Mouse (Mus musculus): ENCODE measurements around the gene Akt1s1. TPM values are rescaled to one million over a fixed set of nuclear protein-coding genes. Genes with fewer than 3 reads are reported as not detected.

Akt1s1 gene
- total RNA-seq (2021) = 10 to 100 TPM; 76.2 to 79.7 TPM
- long read RNA-seq, transcript Akt1s1-203 (5 exons, 1,160 nt) = minor isoform, 14 of 52 reads
- long read RNA-seq, transcript Akt1s1-204 (5 exons, 1,812 nt) = major isoform, 17 of 52 reads
- long read RNA-seq, partial matches to known transcripts = 8 of 52 reads
- long read RNA-seq, other reads (novel, unspliced or antisense) = 8 of 52 reads

- peak; percentile 100 for DNase-seq (ENCODE audit: low spot score in 2 of 2)
Measured at GRCm38 (mm10) chr7:44848561-44849415, at the start of gene Akt1s1, which contains the start of gene Tbc1d17. Akt1s1 (plus strand) TSS chr7:44848991. Tbc1d17 (minus strand) TSS chr7:44849079.

DNA sequence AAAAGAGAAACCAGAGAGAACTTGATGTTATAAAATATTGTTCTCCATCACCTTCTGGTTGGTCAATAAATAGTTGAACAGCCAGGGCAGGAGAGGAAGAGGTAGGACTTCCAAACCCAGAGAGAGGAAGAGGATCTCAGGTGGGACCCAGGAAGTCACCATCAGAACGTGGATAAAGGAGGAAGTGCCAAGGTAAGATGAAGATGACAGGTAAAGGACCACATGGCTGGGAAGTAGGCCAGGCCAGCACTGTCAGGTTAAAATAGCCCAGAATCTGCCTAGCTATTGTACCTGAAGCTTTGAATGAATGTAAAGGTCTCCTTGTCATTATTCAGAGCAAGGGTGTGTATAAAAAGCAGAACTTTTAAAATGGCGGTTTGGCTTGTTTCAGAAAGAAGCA is 39.9 kb upstream of the Akt1s1 start:
- DNase-seq (ENCODE audit: low spot score in 2 of 2) = no peak

- DNase-seq (ENCODE audit: low spot score in 2 of 2) = no peak
Measured at GRCm38 (mm10) chr7:44809466-44809865, 39.3 kb upstream of the Akt1s1 start.

GRCm38 (mm10) chr7:44810365-44810764 is 38.4 kb upstream of the Akt1s1 start:
- DNase-seq (ENCODE audit: low spot score in 2 of 2) = no peak

GRCm38 (mm10) chr7:44810819-44811557 is 37.8 kb upstream of the Akt1s1 start:
- no peak for DNase-seq (ENCODE audit: low spot score in 2 of 2)

DNA sequence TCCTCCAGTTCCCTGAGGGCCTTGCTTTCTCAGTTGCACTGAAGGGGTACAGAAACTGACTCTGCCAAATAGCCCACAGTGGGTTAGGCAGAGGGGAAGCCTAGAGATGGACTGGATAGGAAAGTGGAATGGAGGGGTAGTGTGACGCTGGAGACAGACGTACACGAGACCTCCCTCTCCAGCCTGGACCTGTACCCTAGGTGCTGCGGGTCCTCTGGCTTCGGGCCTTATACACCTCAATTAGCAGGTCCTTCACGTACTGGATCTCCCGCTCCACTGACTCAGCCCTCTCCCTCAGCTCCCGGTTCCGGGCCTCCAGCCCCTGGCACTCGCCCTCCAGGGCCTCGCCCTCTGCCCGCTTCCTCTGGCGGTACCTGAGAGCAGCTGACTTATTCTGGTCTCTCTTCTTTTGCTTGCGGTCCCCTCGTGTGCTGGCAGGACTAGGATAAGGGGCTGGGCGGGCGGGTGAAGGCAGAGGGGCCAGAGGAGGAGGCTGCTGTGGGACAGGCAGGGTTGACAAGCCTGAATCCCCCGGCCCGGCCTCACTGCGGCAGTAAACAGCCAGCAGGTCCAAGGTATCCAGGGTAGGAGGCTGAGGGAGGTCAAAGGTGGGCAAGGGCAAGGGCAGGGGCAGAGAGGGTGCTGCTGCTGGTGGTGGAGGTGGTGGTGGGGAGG is 36.0 kb upstream of the Akt1s1 start:
- DNase-seq (ENCODE audit: low spot score in 2 of 2) = no peak

DNA sequence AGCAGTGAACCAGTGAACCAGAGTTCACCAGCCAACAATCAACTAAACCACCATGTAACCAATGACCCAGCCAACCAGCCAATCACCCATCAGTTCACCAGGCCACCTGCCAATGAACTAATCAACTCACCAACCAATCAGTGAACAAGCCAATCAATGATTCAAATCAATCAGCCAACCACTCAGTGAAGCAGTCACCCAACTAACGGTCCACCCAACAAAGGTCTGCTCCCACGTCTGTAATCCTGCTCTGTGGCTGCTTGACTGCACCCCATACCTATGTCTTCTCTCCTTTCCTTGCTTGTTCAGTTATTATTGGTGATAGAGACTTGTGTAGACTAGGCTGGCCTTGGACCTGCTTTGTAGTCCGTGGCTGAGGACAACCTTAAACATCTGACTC is 34.8 kb upstream of the Akt1s1 start:
- DNase-seq (ENCODE audit: low spot score in 2 of 2) = no peak

DNA sequence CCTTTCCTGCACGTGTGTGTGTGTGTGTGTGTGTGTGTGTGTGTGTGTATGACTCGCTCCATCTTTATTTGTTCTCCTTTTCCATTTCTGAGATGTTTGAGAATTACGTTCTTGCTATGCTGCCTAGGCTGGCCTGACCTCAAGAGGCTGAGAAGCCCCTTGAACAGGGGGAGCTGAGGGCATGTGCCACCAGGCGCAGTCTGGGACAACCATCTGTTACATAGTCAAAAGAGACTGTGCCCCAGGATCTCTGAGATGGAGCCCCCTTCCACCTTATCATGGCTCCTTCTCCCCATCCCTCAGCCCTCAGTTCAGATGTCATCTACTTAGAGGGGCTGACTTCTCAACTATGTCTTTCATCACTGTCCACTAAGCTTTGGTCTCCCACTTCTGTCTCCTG is 34.4 kb upstream of the Akt1s1 start:
- DNase-seq (ENCODE audit: low spot score in 2 of 2) = no peak

DNA sequence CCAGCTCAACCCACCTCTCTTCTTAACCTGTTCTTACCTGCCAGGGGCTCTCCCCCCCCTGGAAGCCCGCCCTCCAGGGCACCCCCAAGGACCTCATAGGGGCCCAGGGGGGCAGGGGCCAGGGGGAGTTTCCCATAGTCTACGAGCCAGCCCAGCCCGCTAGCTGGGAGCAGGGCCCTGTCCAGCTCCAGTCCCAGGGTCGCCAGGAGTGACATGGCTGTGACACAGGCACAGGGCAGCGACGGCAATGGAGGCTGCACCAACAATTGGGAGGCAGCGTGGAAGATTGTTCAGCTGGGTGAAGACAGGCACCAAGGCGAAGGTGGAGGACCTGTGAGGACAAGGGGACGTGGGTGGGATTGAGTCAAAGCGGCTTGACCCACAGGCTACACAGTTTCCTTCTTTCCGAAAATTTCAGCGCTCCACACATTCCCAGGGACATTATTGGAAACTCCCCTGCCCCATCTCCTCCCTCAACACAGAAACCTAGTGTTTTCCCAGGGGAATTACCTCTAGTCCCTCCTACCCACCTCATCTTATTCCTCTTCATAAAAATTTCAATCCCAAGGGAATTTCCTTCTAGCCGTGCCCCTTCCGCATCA is 33.7 kb upstream of the Akt1s1 start:
- DNase-seq (ENCODE audit: low spot score in 2 of 2) = no peak

GRCm38 (mm10) chr7:44815721-44816469 is 32.9 kb upstream of the Akt1s1 start, which contains the start of the genes Nup62 and Il4i1:
Nup62 (plus strand) TSS chr7:44816088.
Il4i1 (plus strand) TSS chr7:44816387.
- DNase-seq (ENCODE audit: low spot score in 2 of 2) = peak; percentile 97 to 98

- DNase-seq (ENCODE audit: low spot score in 2 of 2) = no peak
Measured at GRCm38 (mm10) chr7:44816470-44817021, 32.2 kb upstream of the Akt1s1 start, which contains the start of gene Atf5. Atf5 (minus strand) TSS chr7:44816658.

DNA sequence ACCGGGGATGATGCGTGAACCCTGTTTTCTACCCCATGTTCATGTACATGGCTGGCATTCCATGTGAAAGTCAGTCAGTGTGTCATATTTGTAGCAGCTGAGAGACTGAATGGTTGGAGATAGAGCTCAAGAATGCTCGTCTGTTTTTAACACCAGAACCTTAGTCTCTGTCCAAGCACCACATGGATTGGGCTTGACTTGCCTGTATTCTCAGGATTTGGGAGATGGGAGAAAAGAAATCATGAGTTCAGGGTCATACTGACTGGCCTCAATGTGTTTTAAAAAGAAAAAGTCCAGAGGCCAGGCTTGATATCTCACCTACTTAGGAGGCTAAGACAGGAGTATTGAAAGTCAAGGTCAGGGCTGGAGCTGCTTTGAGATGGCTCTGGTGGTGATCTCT is 31.4 kb upstream of the Akt1s1 start:
- peak in 1 of 2 experiments; percentile 2 for DNase-seq (ENCODE audit: low spot score in 2 of 2)

- DNase-seq (ENCODE audit: low spot score in 2 of 2) = peak in 1 of 2 experiments; percentile 65
Measured at GRCm38 (mm10) chr7:44818164-44818563, 30.6 kb upstream of the Akt1s1 start.

- peak in 1 of 2 experiments; percentile 27 for DNase-seq (ENCODE audit: low spot score in 2 of 2)
Measured at GRCm38 (mm10) chr7:44818751-44819235, 30.0 kb upstream of the Akt1s1 start.

GRCm38 (mm10) chr7:44819391-44819790 is 29.4 kb upstream of the Akt1s1 start:
- DNase-seq (ENCODE audit: low spot score in 2 of 2) = no peak

DNA sequence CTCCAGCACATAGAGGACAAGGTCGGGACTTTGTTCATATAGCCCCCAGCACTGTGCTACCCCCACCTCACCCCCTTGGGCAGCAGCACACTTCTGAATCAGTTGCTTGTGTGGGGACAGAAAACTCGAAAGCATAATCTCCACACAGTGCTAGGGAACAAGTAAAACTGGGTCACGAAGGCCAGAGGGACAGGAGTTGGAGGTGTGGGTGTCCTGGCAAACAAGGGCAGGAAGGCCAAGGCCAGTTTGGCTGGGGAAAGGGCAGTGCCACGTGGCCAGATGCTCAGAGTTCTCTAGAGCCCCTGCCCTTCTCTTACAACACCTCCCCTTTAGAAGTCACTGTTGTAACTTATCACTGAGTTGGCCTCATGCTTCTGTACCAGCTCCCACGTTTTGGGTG is 28.9 kb upstream of the Akt1s1 start:
- no peak for DNase-seq (ENCODE audit: low spot score in 2 of 2)

DNA sequence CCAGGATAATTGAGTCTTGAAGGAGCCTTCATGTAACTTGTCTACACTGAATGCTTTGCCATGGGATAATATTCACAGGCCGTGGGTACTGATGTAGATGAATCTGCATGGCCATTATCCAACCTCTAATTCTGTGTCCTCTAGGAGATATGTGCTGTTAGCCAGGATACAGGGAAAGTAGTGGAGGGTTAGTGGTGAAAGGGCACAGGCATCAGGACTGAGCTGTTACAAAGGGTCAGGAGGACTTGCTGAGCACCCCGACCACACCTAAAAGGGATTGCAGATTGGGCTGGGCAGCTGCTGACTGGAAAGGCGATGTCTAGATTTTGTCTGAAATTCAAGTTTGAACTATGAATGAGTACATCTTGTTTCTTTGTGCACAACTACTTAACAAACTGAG is 28.3 kb upstream of the Akt1s1 start:
- no peak for DNase-seq (ENCODE audit: low spot score in 2 of 2)

DNA sequence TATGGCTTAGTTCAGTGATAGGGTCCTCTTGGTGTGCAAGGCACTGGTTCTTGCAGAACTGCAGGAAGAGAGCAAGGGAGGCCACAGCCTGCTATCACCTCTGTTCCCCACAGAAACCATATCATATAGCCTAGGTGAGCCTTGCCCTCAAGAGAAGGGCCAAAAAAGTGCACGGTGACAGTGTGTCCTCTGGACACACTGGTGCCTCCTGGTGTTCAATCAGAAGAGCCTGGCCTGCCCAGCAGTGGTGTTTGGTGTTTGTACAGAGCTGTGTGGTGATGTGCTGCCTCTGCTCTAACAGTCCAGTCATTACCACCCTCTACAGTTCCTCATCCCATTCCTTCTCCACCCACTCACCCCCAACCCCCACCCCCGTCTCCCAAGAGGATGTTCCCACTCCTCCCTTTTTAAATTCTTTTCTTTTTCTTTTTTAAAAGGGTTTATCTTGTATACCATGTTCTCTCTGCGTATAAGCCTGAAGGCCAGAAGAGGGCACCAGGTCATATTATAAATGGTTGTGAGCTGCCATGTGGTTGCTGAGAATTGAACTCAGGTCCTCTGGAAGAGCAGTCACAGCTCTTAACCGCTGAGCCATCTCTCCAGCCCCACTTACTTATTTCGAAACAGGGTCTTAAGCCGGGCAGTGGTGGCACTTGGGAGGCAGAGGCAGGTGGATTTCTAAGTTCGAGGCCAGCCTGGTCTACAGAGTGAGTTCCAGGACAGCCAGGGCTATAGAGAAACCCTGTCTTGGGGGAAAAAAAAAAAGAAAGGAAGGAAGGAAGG is 26.9 kb upstream of the Akt1s1 start:
- peak in 1 of 2 experiments; percentile 0 for DNase-seq (ENCODE audit: low spot score in 2 of 2)

- DNase-seq (ENCODE audit: low spot score in 2 of 2) = no peak
Measured at GRCm38 (mm10) chr7:44823409-44823808, 25.4 kb upstream of the Akt1s1 start.

All from layer of hippocampus, adult 18-20 months (tissue).